Mouse (Mus musculus) spleen, adult 2 months (tissue): ENCODE results near the gene BC035947. TPM values are rescaled to one million over a fixed set of nuclear protein-coding genes. Genes with fewer than 3 reads are reported as not detected.

Source experiments
- DNase-seq, 2 experiments: peaks; one replicate each; pipeline versions ENCODE4 v3.0.0 to v3.0.0-alpha.2; 2012 to 2021; ENCODE audit warnings: low spot score in 2 of 2, low read depth in 1 of 2
- H3K27ac ChIP-seq: fragments of 200-500 bp; 2 replicates; pipeline ENCODE4 v1.5.1; 2012; ENCODE audit warnings: low read length, inconsistent platforms; ENCODE audit not compliant: insufficient read depth
- H3K27me3 ChIP-seq: fragments of 200-500 bp; 2 replicates; pipeline ENCODE4 v1.6.1; 2012; ENCODE audit warnings: mild to moderate bottlenecking, moderate library complexity, low read length, inconsistent platforms; ENCODE audit not compliant: control insufficient read depth, insufficient read depth
- H3K36me3 ChIP-seq: fragments of 200-500 bp; 2 replicates; pipeline ENCODE4 v1.6.1; 2012; ENCODE audit warnings: mild to moderate bottlenecking, low read length, inconsistent platforms; ENCODE audit not compliant: control insufficient read depth, insufficient read depth
- H3K4me1 ChIP-seq: fragments of 200-500 bp; 2 replicates; pipeline ENCODE4 v1.6.1; 2011; ENCODE audit warnings: inconsistent platforms; ENCODE audit not compliant: control insufficient read depth, insufficient read depth, insufficient read length
- H3K4me3 ChIP-seq: fragments of 200-500 bp; 2 replicates; pipeline ENCODE4 v1.5.1; 2011; ENCODE audit warnings: mild to moderate bottlenecking, inconsistent platforms; ENCODE audit not compliant: insufficient read depth, insufficient read length; ENCODE audit errors: extremely low read depth
- CTCF ChIP-seq: fragments of 200-500 bp; IDR thresholded peaks from 2 replicates; pipeline ENCODE4 v1.5.1; 2011; ENCODE audit warnings: mild to moderate bottlenecking, inconsistent platforms; ENCODE audit not compliant: insufficient read depth, insufficient read length, insufficient replicate concordance; ENCODE audit errors: extremely low read depth
- POLR2A ChIP-seq: fragments of 200-500 bp; IDR thresholded peaks from 2 replicates; pipeline ENCODE4 v1.6.1; 2011; ENCODE audit warnings: low read depth, low read length, inconsistent platforms
- WGBS: fragments of 180-500 bp; shearing (Covaris S2); methylation state at CpG from one replicate; pipeline ENCODE4 v1.1.7; 2018; 5-methylcytosine and 5-hydroxymethylcytosine counted together
- polyA plus RNA-seq: library from polyadenylated mRNA; depleted of rRNA; stranded (reverse); fragments of >200 nt; gene quantifications from 2 replicates; pipeline ENCODE4 v1.2.3, GENCODE M21; 2012; rRNA removed

Gene BC035947
- polyA plus RNA-seq, 1 experiment, result 0.02 TPM

GRCm38 (mm10) chr1:78454659-78455058 lies 57.3 kb downstream of the BC035947 start:
- H3K4me3 ChIP-seq, result no peak overlapping the region
- peak; percentile 47; the same call in 1 of the 2 replicates for TF ChIP-seq CTCF
- TF ChIP-seq POLR2A, result no peak
- H3K36me3 ChIP-seq, result peaks cover 37% of the 10 kb centered on the region
- H3K27me3 ChIP-seq, result no peaks in the 10 kb centered on the region
- H3K27ac ChIP-seq, result no peak overlapping the region
- H3K4me1 ChIP-seq, result no peaks in the 10 kb centered on the region
- DNase-seq, result peak in 1 of 2 experiments; percentile 16
- 63% methylated on average over 7 of the region's 7 CpGs for WGBS

- H3K27me3 ChIP-seq, result no peaks in the 10 kb centered on the region
- TF ChIP-seq POLR2A, result no peak
- DNase-seq, result no peak
- H3K4me1 ChIP-seq, result no peaks in the 10 kb centered on the region
- no peak overlapping the region for H3K4me3 ChIP-seq
- WGBS, result 92% methylated on average over 8 of the region's 8 CpGs
- no peak overlapping the region for H3K27ac ChIP-seq
- H3K36me3 ChIP-seq, result peaks cover 36% of the 10 kb centered on the region
Measured at GRCm38 (mm10) chr1:78453886-78454285, 58.1 kb downstream of the BC035947 start.

- H3K36me3 ChIP-seq, result peaks cover 34% of the 10 kb centered on the region
- no peaks in the 10 kb centered on the region for H3K27me3 ChIP-seq
- 90% methylated on average over 6 of the region's 6 CpGs for WGBS
- no peak for DNase-seq
- no peak overlapping the region for H3K27ac ChIP-seq
- no peak overlapping the region for H3K4me3 ChIP-seq
- no peaks in the 10 kb centered on the region for H3K4me1 ChIP-seq
- no peak for TF ChIP-seq POLR2A
- no peak for TF ChIP-seq CTCF
Measured at GRCm38 (mm10) chr1:78452544-78452943, 59.4 kb downstream of the BC035947 start.

DNA sequence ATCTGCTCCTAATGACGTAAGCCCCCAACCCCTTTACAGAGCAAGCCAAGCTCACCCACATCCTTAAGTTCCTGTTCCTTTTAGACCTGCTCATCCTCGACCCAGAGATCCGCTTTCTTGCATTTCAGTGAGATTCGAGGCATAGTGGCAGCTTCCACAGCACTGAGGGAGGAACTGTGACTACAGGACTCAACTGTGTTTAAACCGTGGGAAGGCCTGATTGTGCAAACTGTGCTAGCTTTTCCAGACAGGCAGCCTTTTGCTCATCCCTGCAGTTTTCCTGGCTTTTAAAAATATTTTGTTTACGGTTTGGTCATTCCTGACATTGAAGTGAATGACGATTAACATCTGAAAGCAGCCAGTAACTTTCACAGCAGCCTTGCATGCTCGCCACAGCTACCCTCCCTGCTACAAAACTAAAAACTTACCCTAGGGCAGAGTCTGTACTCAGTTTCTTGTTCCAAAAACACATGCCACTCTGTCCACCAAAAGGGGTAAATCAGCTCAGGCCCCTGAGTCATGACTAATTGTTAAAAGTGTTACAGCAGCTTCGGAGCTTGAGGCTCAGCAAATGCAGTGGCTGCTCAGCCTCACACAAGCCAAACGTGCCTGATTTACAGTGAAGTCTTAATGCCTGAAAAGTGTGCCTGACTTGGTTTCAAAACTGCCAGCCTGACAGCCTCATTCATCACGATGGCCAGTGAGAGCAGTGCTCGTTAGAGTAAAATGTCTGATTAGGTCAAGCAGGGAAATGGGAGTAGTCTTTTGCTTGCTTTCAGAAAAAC lies 60.7 kb downstream of the BC035947 start:
- TF ChIP-seq CTCF, result no peak
- no peak for TF ChIP-seq POLR2A
- Histone ChIP-seq H3K27me3 (no peaks in the 10 kb centered on the region), H3K27ac (no peak overlapping the region), H3K4me3 (no peak overlapping the region), H3K36me3 (peaks cover 31% of the 10 kb centered on the region), H3K4me1 (no peaks in the 10 kb centered on the region)
- DNase-seq, result no peak
- 91% methylated on average over 12 of the region's 12 CpGs for whole genome bisulfite sequencing

GRCm38 (mm10) chr1:78448091-78448490 lies 63.9 kb downstream of the BC035947 start:
- no peaks in the 10 kb centered on the region for H3K4me1 ChIP-seq
- H3K4me3 ChIP-seq, result no peak overlapping the region
- TF ChIP-seq CTCF (no peak), POLR2A (no peak)
- H3K36me3 ChIP-seq, result peaks cover 27% of the 10 kb centered on the region
- H3K27ac ChIP-seq, result no peak overlapping the region
- no peaks in the 10 kb centered on the region for H3K27me3 ChIP-seq
- WGBS, result 91% methylated on average over 1 of the region's 1 CpGs
- no peak for DNase-seq

Other genes starting within 250 kb of the BC035947 start
- 0.02 and 0.05 TPM in 2 replicates for gene Sgpp2, start 201.8 kb downstream of the BC035947 start, polyA plus RNA-seq
- 6.6 and 8.7 TPM in 2 replicates for gene Farsb, start 23.3 kb downstream of the BC035947 start, polyA plus RNA-seq
- 0.88 TPM in 1 of 2 replicates, not detected in the other for gene Mogat1, start 1.2 kb downstream of the BC035947 start, polyA plus RNA-seq
- 1.6 and 1.8 TPM in 2 replicates for gene Acsl3, start 145.7 kb upstream of the BC035947 start, polyA plus RNA-seq
- 0.16 and 0.46 TPM in 2 replicates for gene Utp14b, start 145.9 kb upstream of the BC035947 start, polyA plus RNA-seq